Mouse (Mus musculus) thymus, adult 2 months (tissue): Measurements from ENCODE around the gene Btbd6. TPM values are rescaled to one million over a fixed set of nuclear protein-coding genes. Genes with fewer than 3 reads are reported as not detected.

Experiments
- DNase-seq: peaks from one replicate; pipeline ENCODE4 v3.0.0; 2021
- H3K27ac ChIP-seq: fragments of 200-500 bp; 2 replicates; pipeline ENCODE4 v1.5.1; 2012; ENCODE audit warnings: low read length, control low read depth; ENCODE audit not compliant: control insufficient read depth, insufficient read depth
- H3K27me3 ChIP-seq: fragments of 200-500 bp; 2 replicates; pipeline ENCODE4 v1.6.1; 2012; ENCODE audit warnings: mild to moderate bottlenecking, low read length, moderate library complexity, mixed read lengths; ENCODE audit not compliant: control insufficient read depth, insufficient read depth
- H3K36me3 ChIP-seq: fragments of 200-500 bp; 2 replicates; pipeline ENCODE4 v1.6.1; 2012; ENCODE audit warnings: mild to moderate bottlenecking, low read length, moderate library complexity; ENCODE audit not compliant: control insufficient read depth, insufficient read depth
- H3K4me1 ChIP-seq: fragments of 200-500 bp; replicated peaks from 2 replicates; pipeline ENCODE4 v1.6.1; 2012; ENCODE audit warnings: low read length; ENCODE audit not compliant: control insufficient read depth, insufficient read depth
- H3K4me3 ChIP-seq: fragments of 200-500 bp; 2 replicates; pipeline ENCODE4 v1.5.1; 2012; ENCODE audit warnings: mild to moderate bottlenecking, low read length, control low read depth, moderate library complexity; ENCODE audit not compliant: control insufficient read depth, insufficient read depth
- CTCF ChIP-seq: fragments of 200-500 bp; IDR thresholded peaks from 2 replicates; pipeline ENCODE4 v1.5.1; 2012; ENCODE audit warnings: mild to moderate bottlenecking, control low read depth, low read length, moderate library complexity, borderline replicate concordance; ENCODE audit not compliant: control insufficient read depth, poor library complexity, insufficient read depth; ENCODE audit errors: extremely low read depth
- POLR2A ChIP-seq: fragments of 200-500 bp; IDR thresholded peaks from 2 replicates; pipeline ENCODE4 v1.6.1; 2012; ENCODE audit warnings: mild to moderate bottlenecking, low read length, control low read depth, moderate library complexity; ENCODE audit not compliant: control insufficient read depth, poor library complexity, insufficient read depth; ENCODE audit errors: extremely low read depth
- whole genome bisulfite sequencing: fragments of 180-500 bp; shearing (Covaris S2); methylation state at CpG from one replicate; pipeline ENCODE4 v1.1.7; 2018; 5-methylcytosine and 5-hydroxymethylcytosine counted together
- polyA plus RNA-seq: library from polyadenylated mRNA; depleted of rRNA; stranded (reverse); fragments of >200 nt; gene quantifications from 2 replicates; pipeline ENCODE4 v1.2.3, GENCODE M21; 2012

Btbd6 gene
- polyA plus RNA-seq, 1 experiment = 69.7 TPM

DNA sequence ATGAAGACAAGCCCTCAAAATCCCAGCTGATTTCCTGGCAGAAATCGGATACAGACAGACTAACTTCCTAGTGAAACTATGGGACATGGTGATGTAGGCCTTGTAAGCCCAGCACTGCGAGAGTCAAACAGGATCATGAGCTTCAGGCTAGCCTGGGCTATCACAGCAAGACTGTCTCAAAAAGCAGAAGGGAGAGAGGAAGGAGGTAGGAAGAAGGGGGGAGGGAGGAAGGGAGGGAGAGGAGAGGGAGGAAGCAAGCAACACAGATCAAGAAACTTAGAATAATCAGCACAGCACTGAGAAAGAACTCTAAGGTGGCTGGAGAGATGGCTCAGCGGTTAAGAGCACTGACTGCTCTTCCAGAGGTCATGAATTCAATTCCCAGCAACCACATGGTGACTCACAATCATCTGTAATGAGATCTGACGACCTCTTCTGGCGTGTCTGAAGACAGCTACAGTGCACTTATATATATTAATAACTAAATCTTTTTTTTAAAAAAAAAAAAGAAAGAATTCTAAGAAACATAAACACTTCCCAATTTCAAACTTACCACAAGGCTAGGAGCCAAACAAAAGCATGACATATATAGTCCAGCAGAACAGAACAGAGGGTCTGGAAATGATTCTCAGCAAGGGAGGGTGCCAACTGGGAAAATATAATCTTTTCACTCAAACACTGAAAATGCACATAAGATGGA, 14.6 kb downstream of the Btbd6 start:
- no peak overlapping the region for H3K4me3 ChIP-seq
- H3K4me1 ChIP-seq = peaks cover 16% of the 10 kb centered on the region
- no peak for TF ChIP-seq CTCF
- no peak for TF ChIP-seq POLR2A
- no peak for DNase-seq
- no peaks in the 10 kb centered on the region for H3K27me3 ChIP-seq
- peaks cover 24% of the 10 kb centered on the region for H3K36me3 ChIP-seq
- H3K27ac ChIP-seq = no peak overlapping the region
- WGBS = 87% methylated on average over 5 of the region's 5 CpGs

DNA sequence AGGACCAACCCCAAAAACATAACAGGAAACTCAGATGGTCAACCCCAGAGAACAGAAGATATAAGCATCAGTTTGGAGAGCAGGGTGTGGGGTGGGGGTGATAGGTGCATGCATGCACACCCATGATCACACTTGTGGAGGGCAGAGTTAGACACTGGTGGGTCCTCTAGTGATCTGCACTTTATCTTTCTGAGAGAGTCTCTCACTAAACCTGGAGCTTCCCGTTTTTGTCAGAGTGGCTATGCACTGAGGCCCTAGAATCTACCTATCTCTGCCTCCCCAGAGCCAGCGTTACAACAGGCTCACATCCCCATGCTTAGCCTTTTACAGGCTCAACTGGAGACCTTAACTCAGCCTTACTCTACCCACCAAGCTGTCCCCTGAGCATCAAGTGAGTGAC, 15.2 kb downstream of the Btbd6 start:
- H3K36me3 ChIP-seq = peaks cover 20% of the 10 kb centered on the region
- H3K4me3 ChIP-seq = no peak overlapping the region
- TF ChIP-seq POLR2A (no peak), CTCF (no peak)
- no peaks in the 10 kb centered on the region for H3K27me3 ChIP-seq
- no peak overlapping the region for H3K27ac ChIP-seq
- WGBS = 62% methylated on average over 2 of the region's 2 CpGs
- peaks cover 16% of the 10 kb centered on the region for H3K4me1 ChIP-seq
- no peak for DNase-seq

DNA sequence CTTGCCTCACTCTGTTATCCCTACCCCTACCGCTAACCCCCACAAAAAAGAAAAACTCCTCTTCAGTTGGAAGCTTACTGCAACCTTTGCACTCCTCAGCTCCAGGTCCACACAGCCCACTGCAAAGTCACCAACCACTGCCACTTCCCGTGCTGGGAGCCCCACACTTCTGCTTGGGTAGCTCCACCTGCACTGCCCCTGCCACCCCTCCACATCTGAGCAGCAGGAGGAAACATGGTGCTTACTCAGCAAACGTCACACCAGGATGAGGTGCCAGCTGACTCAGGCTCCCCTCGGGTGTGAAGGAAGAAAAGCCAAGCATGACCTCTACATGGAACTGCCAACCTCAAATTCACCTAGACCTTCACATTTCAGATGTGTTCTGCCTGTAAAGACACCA, 17.9 kb downstream of the Btbd6 start:
- Histone ChIP-seq H3K27ac (peak overlapping the region; percentile 9; the same call in 1 of the 2 replicates), H3K4me3 (no peak overlapping the region), H3K27me3 (no peaks in the 10 kb centered on the region), H3K36me3 (peaks cover 10% of the 10 kb centered on the region), H3K4me1 (peaks cover 20% of the 10 kb centered on the region)
- peak; percentile 79 for DNase-seq
- TF ChIP-seq CTCF = peak; percentile 30; the same call in 1 of the 2 replicates
- 0 out of 2 replicates have a peak, but pooled peaks have one; percentile 20 for TF ChIP-seq POLR2A
- 8% methylated on average over 4 of the region's 4 CpGs for WGBS

DNA sequence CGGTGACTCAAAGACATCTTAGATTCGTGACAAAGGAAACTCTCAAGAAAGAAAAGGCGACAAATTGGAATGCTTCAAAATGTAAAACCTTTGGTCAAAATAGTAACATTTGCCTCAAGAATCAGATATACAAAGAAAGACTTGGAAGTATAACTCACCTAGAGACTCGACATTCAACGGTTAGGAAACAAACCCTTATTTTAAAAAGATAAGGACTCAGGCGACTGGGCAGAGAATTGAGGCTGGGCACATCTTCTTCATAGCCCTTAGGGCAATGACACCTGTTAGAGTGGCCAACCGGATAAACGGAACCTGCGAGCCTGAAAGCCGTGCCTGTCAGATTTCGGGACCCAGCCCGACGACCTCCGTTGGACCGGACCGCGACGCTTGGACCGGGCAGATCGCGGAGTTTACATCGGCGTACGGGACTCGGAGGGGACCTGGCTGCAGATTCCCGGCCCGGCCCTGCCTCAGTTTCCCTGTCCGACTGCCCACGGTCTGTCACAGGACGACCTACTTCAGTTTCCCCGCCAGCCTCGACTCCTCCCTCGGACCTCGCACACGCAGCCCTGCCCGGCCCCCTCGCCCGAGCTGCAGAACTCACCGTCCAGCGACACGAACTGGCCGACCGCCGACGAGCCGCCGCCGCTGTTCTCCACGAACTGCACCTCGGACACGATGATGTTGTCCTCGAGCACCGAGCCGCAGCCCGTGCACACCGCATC, 23.4 kb downstream of the Btbd6 start:
- Histone ChIP-seq H3K27ac (no peak overlapping the region), H3K4me3 (peak overlapping the region; percentile 80), H3K4me1 (peaks cover 12% of the 10 kb centered on the region), H3K36me3 (no peaks in the 10 kb centered on the region), H3K27me3 (no peaks in the 10 kb centered on the region)
- TF ChIP-seq POLR2A = no peak
- no peak for TF ChIP-seq CTCF
- DNase-seq = no peak
- WGBS = under 1% methylated on average over 56 of the region's 56 CpGs

DNA sequence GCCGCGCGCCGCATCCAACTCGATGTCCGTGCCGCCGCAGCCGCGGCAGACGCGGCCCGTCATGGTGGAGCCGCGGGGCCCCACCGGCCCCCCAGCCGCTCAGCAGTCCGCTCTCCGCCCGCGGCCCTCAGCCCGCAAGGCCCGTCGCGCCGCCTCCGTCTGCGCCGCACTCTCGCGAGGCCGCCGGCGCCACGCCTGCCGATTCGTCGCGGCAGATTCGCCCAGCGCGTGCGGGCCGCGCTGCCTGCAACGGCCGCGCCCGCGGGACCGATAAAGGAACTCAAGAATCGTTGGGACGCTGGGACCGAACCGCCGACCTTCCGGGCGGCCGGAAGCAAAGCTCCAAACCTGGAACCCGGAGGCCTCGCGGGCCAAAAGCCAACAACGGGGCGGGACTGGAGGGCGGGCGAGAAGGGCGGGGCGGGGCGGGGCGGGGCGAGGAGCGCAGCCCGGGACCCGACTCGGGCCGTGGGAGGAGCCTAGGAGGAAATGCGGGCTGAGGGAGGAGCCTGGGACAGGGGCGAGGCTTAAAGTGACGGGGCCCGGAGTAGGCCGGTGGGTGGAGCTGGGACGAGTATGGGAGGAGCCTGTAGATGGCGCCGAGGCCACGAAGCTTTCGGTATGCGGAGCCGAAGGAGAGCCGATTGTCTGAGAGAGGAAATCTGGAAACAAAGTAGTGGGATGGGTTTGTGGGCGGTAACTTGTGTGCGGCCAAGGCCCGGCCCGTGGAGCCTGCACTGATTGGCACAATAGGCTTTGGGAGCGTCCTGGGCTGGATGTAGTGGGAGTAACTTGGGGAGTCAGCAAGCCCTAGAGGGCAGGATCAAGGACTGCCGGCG, 24.2 kb downstream of the Btbd6 start, which contains the start of gene Brf1:
Gene Brf1 (minus strand): TSS at position 411 of the 839 bp plus-strand sequence.
- TF ChIP-seq CTCF (peak; percentile 33; the same call in 1 of the 2 replicates), POLR2A (peak; percentile 87)
- WGBS = under 1% methylated on average over 96 of the region's 96 CpGs
- no peaks in the 10 kb centered on the region for H3K27me3 ChIP-seq

DNA sequence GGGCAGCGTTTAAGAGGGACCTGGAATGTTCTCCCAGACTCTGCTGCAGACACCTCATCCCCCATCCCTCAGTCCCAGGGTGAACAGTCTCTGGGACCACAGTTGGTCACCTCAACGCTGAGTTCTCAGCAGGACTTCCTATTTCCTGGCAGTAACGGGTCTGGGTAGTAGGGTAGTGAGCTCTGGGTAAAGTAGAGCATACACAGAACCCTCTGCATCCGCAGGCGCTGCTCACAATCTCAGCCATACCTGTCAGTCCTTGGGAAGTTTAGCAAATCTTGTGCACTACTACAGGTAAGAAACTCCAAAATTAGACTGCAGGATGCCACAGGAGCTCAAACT, 24.8 kb downstream of the Btbd6 start:
- peak overlapping the region; percentile 14; the same call in 1 of the 2 replicates for H3K27ac ChIP-seq
- no peaks in the 10 kb centered on the region for H3K27me3 ChIP-seq
- no peak for DNase-seq
- peaks cover 10% of the 10 kb centered on the region for H3K4me1 ChIP-seq
- TF ChIP-seq POLR2A (no peak), CTCF (no peak)
- 3% methylated on average over 5 of the region's 5 CpGs for WGBS
- peak overlapping the region; percentile 79 for H3K4me3 ChIP-seq
- H3K36me3 ChIP-seq = no peaks in the 10 kb centered on the region

More for the DNA sequence above, 24.2 kb downstream of the Btbd6 start, which contains the start of gene Brf1:
- H3K27ac ChIP-seq = peak within 1 kb of the TSS; percentile 14; the same call in 1 of the 2 replicates
- peak; percentile 98 for DNase-seq
- no peaks in the 10 kb centered on the region for H3K36me3 ChIP-seq
- H3K4me1 ChIP-seq = peaks cover 10% of the 10 kb centered on the region
- H3K4me3 ChIP-seq = peak within 1 kb of the TSS; percentile 80
